Mouse (Mus musculus) cerebellum, postnatal 36 days (tissue): Measurements from ENCODE around the gene Slc26a9.

Experiments
- DNase-seq, 2 experiments: peaks; one replicate each; pipeline ENCODE4 v3.0.0; 2021 to 2022; ENCODE audit warnings: mixed read lengths in 2 of 2

Gene Slc26a9

GRCm38 (mm10) chr1:131743868-131744464, at the start of gene Slc26a9:
TSS of gene Slc26a9 (plus strand) at chr1:131744022.
- DNase-seq = no peak

GRCm38 (mm10) chr1:131695308-131695707, 48.5 kb upstream of the Slc26a9 start:
- DNase-seq = no peak

GRCm38 (mm10) chr1:131696325-131696724, 47.5 kb upstream of the Slc26a9 start:
- DNase-seq = no peak

GRCm38 (mm10) chr1:131698770-131699169, 45.1 kb upstream of the Slc26a9 start:
- no peak for DNase-seq

GRCm38 (mm10) chr1:131699642-131700041, 44.2 kb upstream of the Slc26a9 start:
- no peak for DNase-seq

- DNase-seq = no peak
Measured at GRCm38 (mm10) chr1:131700447-131700846, 43.4 kb upstream of the Slc26a9 start.

GRCm38 (mm10) chr1:131701391-131701790, 42.4 kb upstream of the Slc26a9 start:
- DNase-seq = no peak

- no peak for DNase-seq
Measured at GRCm38 (mm10) chr1:131702094-131702766, 41.6 kb upstream of the Slc26a9 start.

- no peak for DNase-seq
Measured at GRCm38 (mm10) chr1:131703482-131703881, 40.3 kb upstream of the Slc26a9 start.

- DNase-seq = peak; percentile 78
Measured at GRCm38 (mm10) chr1:131708338-131708737, 35.5 kb upstream of the Slc26a9 start.

GRCm38 (mm10) chr1:131711518-131711917, 32.3 kb upstream of the Slc26a9 start:
- DNase-seq = no peak

GRCm38 (mm10) chr1:131712386-131712785, 31.4 kb upstream of the Slc26a9 start:
- DNase-seq = peak; percentile 82 to 91

- DNase-seq = no peak
Measured at GRCm38 (mm10) chr1:131714388-131715337, 29.2 kb upstream of the Slc26a9 start.

GRCm38 (mm10) chr1:131718952-131719694, 24.7 kb upstream of the Slc26a9 start:
- DNase-seq = no peak

- no peak for DNase-seq
Measured at GRCm38 (mm10) chr1:131721989-131722388, 21.8 kb upstream of the Slc26a9 start.

- DNase-seq = no peak
Measured at GRCm38 (mm10) chr1:131723549-131723948, 20.3 kb upstream of the Slc26a9 start.

GRCm38 (mm10) chr1:131726586-131726985, 17.2 kb upstream of the Slc26a9 start:
- no peak for DNase-seq

GRCm38 (mm10) chr1:131730639-131731437, 13.0 kb upstream of the Slc26a9 start:
- no peak for DNase-seq

GRCm38 (mm10) chr1:131733474-131734180, 10.2 kb upstream of the Slc26a9 start:
- no peak for DNase-seq

- DNase-seq = no peak
Measured at GRCm38 (mm10) chr1:131734657-131735273, 9.1 kb upstream of the Slc26a9 start.

GRCm38 (mm10) chr1:131736494-131736893, 7.3 kb upstream of the Slc26a9 start:
- DNase-seq = no peak
